Mouse (Mus musculus) spleen, embryonic (tissue): Measurements from ENCODE around the gene Fam208b.
"Not testable (repeated sequence)": the region's sequence is repeated elsewhere in the genome, so short reads cannot be mapped to it uniquely, and the experiment has no call there.

Source experiments
- CTCF ChIA-PET: fragments of 350-600 bp; sonication (Branson Sonifier 250); formaldehyde crosslinking; loops from one replicate; lab custom pipeline; 2022; lab: Charles Lee

Fam208b gene

DNA sequence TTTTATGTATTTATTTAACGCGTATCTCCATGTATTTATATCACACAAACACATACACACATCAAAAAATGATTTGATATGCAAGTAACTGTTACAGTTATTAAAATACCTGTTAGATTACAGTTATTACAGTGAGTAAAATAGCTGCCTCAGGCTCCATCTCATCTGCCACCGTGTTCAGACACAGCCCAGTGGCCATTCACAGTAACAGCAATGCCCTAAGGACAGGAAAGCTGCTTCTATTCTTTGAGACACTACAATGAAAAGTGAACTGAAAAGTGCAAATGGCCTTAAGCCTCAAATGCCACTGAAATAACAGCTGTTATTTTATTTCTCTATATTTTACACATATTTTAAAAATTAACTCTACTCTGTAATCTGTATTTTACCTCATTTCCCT, 20.1 kb downstream of the Fam208b start:
- CTCF ChIA-PET, result interaction anchor here (1.2 kb wide), 1 partner anchor 19 kb away, joined by 3 read pairs; no protein-coding TSS in a partner anchor

DNA sequence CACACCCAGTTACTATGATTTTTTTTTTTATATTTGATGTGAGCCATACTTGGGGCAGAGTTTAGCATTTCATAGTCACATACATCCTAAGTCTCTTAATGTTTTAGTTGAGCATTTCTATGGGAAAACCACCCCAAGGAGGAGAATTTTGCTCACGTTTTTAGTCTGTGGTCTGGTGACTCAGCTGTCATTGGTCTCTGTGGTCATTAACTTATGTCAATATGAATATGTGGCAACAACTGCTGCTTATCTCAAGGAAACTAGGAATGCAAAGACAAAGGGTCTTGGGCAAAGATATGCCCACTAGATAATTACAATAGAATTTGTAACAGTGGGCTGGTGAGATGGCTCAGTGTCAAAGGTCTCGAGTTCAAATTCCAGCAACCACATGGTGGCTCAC, 47.0 kb downstream of the Fam208b start:
- CTCF ChIA-PET, result no interaction called here

DNA sequence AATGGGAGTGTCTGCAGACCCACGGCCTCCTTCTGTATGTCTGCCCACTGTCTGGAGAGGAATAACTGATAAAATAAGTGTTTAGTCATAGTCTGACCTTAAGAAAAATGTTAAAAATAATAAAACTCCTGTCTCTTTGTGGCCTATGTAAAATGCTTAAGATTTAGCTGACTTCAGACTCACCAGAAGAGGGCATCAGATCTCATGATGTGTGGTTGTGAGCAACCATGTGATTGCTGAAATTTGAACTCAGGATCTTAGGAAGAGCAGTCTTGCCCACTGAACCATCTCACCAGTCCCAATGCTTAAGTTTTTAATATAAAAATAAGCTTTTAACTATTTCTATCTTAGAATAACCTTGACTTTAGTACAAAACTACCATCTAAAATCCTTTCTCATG, 47.8 kb downstream of the Fam208b start:
- CTCF ChIA-PET, result interaction anchor here (0.6 kb wide), 1 partner anchor 346 kb away, joined by 4 read pairs; no protein-coding TSS in a partner anchor

DNA sequence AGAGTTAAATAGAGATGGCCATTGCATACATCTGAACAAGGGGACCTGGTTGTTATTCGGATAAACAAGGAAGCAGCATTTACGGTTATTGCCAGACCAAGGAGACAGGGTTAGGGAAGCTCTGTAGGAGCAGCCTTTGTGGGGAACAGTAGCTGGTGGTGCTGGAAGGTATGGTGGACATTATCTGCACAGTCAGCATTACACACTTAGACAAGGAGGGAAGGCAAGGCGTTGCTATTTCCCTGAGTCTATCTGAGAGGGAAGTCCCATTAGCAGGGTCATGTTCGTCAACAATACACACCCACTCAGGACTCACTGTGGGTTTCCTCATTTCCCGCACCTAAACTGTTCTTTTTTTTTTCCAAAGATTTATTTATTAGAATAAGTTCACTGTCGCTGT, 63.1 kb downstream of the Fam208b start:
- CTCF ChIA-PET, result no interaction called here

DNA sequence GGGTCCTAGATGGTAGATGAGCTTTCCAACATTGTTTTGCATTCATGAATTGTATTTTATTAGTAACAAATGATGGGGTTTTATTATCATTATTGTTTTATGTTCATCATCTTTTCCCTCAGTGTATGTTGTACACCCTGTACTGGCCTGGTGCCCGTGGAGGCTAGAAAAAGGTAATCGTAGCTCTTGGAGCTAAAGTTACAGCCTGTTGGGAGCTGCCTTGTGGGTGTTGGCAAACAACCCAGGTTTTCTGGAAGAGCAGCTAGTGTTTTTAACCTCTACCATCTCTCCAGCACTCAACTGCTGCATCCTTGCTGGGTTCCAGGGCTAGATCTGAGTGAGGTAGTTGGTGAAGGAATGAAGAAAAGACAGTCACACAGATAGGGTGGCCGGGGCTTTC, 63.5 kb downstream of the Fam208b start:
- CTCF ChIA-PET, result no interaction called here

DNA sequence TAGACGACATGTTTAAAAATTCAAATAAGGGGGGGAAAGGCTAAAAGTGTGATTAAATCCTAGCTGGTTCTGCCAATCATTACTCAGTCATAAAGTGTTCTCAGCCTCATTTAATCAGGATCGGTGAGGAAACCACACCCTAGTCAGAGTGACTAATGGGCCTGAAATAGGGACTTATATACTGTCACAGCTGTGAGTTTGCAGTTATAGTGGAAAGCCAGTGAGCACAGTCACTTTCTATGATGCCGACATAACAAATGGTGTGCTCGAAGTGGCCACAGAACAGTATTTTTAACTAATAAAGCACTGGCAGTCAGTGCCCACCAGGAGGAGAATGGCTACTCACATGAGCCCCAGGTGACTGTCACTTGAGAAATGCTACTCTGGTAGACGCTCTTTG, 66.0 kb downstream of the Fam208b start:
- CTCF ChIA-PET, result no interaction called here

DNA sequence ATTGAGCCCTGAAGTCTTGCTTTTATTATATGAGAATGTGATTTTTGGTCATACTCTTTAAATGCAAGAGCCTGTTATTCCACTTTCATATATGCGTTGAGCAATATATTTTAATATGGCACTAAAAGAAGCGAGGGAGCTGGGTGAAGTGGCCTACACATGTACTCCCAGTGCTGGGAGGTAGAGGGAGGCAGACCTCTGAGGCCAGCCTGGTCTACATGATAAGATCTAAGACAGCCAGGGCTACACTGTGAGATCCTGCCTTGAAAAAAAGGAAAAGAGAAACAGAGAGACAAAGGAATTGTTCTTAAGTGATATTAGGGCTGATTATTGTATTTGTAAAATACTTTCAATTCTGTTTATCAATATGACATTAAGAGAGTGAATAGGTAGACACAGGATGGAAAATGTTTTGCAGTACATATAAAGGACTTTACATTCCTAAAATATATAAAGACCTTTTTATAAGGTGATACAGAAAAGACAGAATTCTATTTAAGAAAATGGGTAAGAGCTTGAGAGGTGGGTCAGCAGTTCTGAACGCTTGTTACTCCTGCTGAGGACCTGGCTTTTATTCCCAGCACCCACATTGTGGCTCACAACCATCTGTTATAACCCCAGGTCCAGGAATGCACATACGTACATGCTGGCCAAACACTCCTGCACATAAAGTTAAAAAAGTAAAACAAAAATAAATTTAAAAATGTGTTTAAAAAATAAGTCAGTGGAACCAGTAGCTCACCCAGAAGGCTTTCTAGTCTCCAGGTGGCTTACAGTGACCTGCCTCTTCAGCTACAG, 66.6 kb downstream of the Fam208b start:
- CTCF ChIA-PET, result interaction anchor here (1.6 kb wide), 1 partner anchor 27 kb away, joined by 3 read pairs; no protein-coding TSS in a partner anchor

DNA sequence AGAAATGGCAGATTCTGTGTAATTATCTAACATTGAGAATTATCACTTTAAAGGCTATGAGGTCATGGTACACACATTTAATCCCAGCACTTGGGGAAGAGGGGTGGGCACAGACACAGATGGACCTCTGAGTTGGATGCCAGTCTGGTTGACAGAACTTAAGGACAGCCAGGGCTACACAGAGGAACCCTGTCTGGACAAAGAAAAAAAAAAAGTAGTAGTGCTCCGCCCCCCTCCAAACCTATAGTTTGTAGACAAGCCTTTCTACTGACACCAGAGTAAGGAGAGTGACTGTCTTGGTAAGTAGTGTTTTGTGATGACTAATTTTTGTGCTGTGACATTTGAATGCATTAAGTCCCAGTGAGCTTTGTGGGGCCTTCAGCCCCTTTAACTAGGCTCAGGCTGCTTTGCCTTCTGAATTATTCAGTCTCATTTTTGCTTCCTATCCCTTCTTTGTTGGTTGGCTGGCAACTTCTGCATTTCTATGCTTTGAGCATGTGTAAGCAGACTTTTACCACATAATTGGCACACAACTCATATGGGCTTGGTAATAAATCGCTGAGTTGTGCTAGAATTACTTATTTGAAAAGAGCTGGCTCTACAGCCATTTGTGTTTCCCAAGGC, 69.6 kb downstream of the Fam208b start:
- CTCF ChIA-PET, result no interaction called here

DNA sequence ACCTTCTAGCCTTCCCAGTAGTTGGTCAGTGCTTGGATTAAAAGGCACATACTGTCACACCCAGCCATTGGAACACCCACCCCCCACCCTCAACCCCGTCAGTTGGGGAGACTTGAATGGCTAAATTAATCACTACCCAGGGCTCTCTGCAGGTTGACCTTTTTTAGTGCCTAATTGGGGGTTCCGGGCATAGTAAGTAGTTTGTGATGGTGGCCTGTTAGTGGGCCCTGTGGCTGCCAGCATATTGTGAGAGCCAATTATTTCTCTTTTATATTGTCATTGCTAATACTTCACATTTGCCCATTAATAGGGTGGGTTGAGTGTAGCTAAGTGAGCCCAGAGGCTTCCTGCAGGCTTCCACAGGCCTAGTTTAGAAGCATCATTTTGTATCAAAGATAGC, 70.7 kb downstream of the Fam208b start:
- CTCF ChIA-PET, result no interaction called here

DNA sequence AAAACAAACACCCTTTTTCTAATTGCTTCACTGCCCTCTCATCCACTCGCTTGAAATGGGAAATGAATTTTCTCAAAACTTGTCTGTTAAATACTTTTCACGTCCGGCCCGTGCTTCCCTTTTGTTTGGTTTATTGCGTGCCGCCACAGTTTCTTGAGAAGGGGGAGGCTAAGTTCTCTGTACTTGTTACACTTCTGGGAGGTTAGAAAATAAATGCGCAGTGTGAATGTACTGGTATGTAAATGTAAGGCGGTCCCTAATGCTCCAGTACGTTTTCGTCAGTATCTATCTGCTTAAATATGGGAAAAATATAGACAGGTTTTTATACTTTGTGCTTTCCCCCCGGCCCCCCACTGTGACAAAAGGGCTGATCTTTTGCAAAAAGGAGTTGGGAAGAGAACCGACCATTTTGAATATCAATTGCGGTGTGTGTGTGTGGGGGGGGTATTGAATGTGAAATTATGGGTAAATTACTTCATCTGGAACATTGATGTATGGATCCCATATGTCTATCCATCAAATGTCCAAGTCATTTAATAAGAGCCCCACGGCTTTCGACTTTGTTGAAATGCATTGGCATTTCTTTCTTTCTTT, 71.8 kb downstream of the Fam208b start:
- CTCF ChIA-PET, result no interaction called here

DNA sequence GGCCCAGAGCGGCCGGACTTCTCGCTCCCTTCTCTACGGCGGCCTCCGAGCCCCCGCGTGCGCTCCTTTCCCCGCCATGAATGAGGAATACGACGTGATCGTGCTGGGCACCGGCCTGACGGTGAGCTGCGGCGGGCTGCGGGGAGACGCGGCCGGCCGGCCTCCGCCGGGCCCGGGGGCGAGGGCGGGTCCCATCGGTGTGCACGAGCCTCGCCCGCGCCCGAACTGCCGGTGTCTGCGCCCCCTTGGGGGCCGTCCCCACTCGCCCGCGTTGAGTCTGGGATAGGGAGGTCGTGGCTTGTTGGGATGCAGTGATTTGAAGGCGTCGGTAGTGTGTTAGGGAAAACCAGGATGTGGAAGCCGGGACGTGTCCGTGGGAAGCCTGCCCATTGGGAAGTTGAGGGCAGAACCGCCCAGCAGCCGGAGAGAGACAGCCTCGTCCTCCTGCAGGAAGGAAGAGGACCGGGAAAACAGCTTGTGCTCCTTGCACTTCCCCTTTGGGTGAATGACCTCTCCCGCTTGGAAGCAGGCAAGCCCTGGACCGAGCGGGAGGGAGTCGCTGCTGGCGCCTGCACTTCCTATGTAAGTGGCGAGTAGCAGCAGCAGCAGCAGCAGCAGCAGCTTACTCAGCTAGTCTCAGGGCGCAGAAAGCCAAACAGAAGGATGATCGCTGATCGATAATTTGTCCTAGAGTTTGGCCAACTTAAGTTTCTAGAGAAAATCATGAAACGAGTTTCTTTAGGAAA, 72.5 kb downstream of the Fam208b start:
- CTCF ChIA-PET, result interaction anchor here (1.5 kb wide), 1 partner anchor 15 kb away, joined by 3 read pairs; no protein-coding TSS in a partner anchor

DNA sequence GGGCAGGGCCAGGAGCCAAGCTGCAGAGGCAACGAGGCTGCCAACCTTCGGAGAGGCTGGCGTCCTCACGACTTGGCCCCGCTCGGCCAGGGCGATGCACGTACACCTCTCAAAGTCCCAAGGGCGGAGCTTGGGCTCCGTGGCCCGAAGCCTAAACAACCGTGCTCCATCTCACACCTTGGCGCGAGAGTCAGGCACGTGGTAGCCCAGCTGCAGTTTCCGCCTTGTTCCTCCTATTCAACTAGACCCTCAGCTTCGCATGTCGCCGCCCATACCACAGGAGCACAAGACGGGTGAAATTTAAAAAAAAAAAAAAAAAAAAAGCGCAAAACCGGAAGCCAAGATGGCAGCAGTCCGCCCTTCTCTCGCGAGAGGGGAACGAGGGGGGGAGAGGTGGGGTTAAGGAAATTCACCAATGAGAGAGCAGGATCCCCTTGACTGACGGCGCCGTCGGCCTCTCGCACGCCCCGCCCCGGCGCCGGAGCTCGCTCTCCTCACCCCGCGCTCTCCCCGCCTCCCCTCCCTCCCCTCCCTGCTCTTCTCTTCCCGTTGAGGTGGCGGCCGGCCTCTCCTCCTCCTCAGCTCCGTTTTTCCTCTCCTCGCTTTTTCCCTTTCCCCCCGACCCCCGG, 73.2 kb downstream of the Fam208b start, which contains the start of gene Gdi2:
Gene Gdi2 (plus strand): TSS at position 470 of the 629 bp plus-strand sequence.
- CTCF ChIA-PET, result interaction anchor here (1.2 to 1.5 kb wide), 2 partner anchors 10 to 14 kb away, joined by 3 to 5 read pairs; no protein-coding TSS in a partner anchor

DNA sequence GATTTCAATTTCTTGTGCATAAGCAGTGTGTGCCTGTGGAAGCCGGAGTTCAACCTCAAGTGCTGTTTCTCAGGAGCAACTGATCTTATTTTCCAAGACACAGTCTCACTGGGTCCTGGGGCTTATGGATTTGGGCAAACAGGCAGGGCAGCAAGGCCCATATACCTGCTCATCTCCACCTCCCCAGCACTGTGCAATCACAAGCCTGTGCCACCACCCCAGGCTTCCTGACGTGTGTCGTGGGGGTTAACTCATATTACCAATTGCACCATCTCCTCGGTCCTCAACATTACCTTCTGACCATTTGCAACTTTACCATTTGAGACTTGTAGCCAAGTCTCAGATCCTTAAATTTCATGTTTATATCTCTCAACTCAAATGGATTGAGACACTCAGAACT, 76.8 kb downstream of the Fam208b start:
- CTCF ChIA-PET, result no interaction called here

DNA sequence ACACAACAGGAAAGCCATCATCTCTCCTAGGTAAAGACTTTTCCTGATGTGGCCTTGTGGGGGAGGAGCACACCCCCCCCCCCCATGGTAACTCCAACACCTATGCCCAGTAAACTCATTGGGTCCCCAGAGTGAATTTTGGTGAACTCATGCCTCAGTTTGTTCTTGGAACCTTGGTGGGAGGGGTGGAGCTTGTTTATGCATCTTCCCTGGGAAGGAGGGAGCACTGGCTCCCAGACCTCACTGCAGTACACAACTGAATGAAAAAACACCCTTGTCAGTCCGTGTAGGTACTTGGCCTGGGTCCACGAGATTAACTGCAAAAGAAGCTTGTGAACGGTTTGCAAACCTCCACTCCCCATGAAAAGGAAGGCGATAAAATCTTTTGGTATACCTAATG, 78.5 kb downstream of the Fam208b start:
- CTCF ChIA-PET, result no interaction called here

DNA sequence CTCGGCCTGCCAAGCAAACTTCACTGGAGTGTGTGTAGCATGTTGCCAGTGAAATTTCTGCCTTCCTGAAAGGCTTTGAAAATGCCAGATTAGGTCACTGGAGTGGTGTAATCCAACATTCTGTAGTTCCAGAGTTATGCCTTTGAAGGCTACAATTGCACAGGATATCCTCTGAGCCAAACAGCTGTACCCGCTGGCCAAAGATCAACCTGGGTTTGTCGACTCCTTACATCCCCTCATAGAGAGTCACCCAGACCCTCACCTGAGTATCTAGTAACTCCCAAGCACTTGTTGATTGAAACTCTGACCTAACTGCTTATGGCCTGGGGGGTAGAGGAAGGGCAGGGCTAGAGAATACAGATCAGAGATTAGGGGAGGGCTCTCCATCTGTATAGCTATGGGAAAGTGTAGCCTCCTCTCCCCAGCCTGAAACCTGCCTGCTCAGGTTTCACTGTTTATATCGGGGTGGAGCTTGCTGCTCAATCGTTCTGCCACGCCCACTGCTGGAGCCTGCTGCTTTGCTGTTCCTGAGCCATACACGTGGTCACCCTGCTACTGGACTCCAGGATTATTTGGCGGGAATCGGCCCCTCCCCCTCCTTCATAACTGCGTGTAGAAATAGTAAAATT, 79.1 kb downstream of the Fam208b start:
- CTCF ChIA-PET, result no interaction called here

DNA sequence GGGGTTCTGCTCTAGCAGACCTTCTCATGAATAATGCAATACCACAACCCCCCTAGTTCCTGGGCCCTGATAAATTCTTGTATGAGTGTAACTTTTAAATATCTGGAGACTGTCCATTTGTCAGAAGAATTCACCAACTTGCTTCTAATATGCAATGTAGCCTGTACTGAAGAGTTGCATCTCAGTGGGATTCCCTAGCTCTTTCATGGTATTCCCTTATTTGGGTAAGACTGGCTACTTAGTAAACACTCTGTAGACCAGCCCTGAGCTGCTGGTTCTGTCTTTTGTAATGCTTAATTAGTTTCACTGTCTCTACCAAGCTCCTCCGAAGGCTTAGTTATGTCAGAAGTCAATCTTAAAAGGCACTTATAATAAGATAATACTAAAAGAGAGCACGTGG, 79.7 kb downstream of the Fam208b start:
- CTCF ChIA-PET, result not testable (repeated sequence)

DNA sequence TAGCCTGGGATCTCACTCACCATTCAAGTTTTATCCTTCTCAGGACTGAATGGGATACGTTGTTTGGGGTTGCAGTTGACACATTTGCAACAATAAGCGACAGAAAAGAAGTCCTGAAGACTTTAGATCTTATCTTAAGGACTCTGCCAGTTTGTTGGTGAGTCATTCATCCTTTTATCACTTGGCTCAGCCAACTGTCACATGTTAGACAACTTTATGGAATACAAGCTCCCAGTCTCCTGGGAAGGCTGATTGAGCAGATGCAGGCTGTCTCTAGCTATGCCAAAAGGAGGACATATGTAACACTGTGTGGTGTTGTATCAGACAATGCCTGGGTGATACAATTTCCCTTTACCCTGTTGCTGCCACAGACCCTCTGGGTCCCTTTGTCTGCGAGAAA, 80.5 kb downstream of the Fam208b start:
- CTCF ChIA-PET, result interaction anchor here (0.5 kb wide), 1 partner anchor 103 kb away, joined by 7 read pairs; no protein-coding TSS in a partner anchor

DNA sequence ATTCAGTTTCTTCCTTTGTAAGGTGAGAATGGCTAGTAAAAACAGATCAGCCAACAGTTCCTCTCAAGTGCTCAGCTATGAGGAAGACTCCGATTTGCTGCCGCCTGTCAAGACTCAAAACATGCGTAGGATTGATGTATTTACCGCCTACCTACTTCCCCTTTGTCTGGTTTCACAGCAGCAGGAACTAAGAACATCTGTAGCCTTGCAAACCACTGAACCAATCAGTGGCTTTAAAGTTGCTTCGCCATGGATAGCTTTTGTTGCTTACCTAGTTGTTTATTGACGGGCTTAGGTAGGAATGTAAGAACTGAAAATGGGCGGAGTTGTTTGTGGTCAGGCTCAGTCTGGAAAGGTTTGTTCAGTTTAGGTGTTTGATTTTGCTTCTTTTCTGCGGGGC, 84.6 kb downstream of the Fam208b start:
- CTCF ChIA-PET, result interaction anchor here (0.8 kb wide), 1 partner anchor 46 kb away, joined by 4 read pairs; no protein-coding TSS in a partner anchor

DNA sequence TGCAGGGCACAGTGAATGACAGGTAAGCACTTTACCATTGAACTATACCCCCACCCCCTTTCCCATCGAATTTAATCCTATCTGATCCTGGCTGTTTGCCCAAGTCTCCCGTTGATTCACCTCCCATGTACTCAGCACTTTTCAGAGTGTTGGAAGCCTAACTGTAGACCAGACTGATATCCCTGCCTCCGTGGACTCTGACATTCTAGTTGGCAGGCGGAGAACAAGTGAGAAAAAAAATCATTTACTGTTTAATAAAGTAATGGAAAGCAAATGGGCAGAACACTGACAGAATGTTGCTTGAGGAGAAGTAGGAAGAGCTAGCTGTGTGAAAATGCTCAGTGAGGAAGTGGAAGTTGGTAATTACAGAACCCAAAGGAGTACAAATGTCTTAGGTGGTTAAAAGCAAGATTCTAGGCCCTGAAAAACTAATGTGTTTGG, 85.3 kb downstream of the Fam208b start:
- CTCF ChIA-PET, result no interaction called here

DNA sequence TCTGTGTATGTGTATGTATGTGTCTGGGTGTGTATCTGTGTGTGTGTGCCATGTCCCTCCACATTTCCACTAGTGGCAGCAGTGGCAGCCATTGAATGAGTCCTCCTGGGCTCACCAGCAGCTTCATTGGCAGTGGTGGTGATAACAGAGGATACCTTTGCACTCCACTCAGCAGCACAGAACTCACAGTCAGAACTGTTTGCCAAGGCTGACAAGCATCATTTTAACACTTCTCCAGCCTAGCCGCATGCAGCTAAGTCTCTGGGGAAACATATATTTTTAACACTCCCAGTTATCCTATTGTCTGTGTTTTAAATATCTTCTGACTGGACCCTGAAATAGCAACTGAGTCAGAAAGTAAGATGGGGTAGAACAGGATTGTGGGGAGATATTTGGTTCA, 87.0 kb downstream of the Fam208b start:
- CTCF ChIA-PET, result no interaction called here
